Mouse (Mus musculus) brain, embryonic 14.5 days (tissue): Measurements from ENCODE around the gene Cmbl.

ENCODE experiments used
- CTCF ChIP-seq: fragments of 200-500 bp; IDR thresholded peaks from 2 replicates; pipeline ENCODE4 v1.5.1; 2012; ENCODE audit warnings: inconsistent platforms, mild to moderate bottlenecking, moderate library complexity, borderline replicate concordance; ENCODE audit not compliant: insufficient read depth, insufficient read length; ENCODE audit errors: extremely low read depth
- POLR2A ChIP-seq: fragments of 200-500 bp; IDR thresholded peaks from 2 replicates; pipeline ENCODE4 v1.6.1; 2012; ENCODE audit warnings: mild to moderate bottlenecking, inconsistent platforms, borderline replicate concordance; ENCODE audit not compliant: poor library complexity, insufficient read depth, insufficient read length, severe bottlenecking; ENCODE audit errors: extremely low read depth

DNA sequence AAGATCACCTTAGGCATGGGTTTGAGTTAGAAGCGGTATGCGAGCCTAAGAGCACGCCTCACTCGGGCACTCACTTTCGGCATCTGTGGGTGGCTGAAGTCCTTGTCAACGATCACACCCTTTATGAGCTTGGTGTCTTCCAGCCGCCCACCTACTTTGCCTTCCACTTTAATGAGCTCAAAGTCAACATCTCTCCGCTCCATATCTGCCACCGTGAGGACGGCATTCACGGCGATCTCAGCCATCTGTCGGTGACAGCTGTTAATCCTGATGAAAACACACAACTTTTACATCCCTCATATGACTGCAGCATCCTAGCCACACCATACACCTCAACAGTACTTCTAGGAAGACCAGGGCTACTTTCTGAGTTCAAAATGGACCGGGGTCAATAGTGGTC, 29.1 kb downstream of the Cmbl start:
- TF ChIP-seq POLR2A (no peak), CTCF (no peak)
